Mouse (Mus musculus): ENCODE data around the gene Pbxip1.

GRCm38 (mm10) chr3:89393605-89394004 is 42.9 kb upstream of the Pbxip1 start:
- TF ChIP-seq CTCF (IDR thresholded peaks at IDR 0.05; ENCODE audit: low read depth, low read length): no peak
- no peak; the same call in 1 of the 2 replicates for TF ChIP-seq POLR2A (IDR thresholded peaks at IDR 0.05; ENCODE audit: borderline replicate concordance, low read depth, low read length)

All from bone marrow macrophage, adult 2 months (primary cell).